Mouse (Mus musculus): ENCODE data around the gene Tent5c. TPM values are rescaled to one million over a fixed set of nuclear protein-coding genes. Genes with fewer than 3 reads are reported as not detected.
"Not testable (repeated sequence)": the region's sequence is repeated elsewhere in the genome, so short reads cannot be mapped to it uniquely, and the experiment has no call there.

The Tent5c gene
- polyA plus RNA-seq, 1 experiment from 2014 or later = 4.1 TPM

DNA sequence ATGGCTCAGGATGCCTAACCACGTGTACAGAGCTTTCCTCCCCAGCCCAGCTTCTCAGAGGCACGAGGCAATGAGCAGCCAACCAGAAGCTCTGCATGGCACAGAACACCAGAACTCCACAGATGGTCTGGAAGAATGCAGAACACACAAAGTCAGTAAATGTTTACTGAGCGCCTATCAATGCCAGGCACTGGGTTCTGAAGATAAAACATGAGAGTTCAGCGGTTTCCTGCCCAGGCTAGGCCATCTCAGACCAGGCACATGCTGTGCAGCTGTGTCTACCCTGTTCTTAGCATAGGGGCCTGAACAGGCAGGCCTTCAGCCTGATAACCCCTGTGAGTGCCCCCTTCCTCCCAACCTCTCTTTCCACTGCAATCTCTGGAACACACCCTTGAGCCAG, 59.5 kb downstream of the Tent5c start:
- no peak overlapping the region for H3K27ac ChIP-seq
- H3K4me2 ChIP-seq = no peak overlapping the region

DNA sequence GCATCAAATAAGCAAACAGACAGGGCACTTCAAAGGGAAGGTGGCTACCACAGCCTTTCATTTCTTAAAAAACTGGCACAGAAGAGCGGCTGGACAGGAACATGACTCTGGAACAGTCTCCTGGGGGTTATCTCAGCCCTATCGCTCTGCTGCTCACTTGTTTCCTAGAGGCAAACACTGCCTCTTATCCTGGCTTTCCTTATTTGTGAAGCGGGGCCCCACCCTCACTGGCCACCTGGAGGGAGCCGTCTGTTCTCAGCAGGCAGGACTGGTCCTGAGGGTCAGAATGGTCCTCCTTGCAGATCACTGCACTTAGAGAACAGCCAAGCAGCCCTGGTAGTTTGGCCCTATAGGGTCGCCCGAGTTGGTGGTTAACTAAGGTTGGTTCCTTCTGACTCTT, 61.6 kb downstream of the Tent5c start:
- Histone ChIP-seq H3K27ac (no peak overlapping the region), H3K27me3 (replicated peaks) (no peaks in the 10 kb centered on the region), H3K4me3 (no peak overlapping the region), H3K36me3 (replicated peaks) (no peaks in the 10 kb centered on the region), H3K4me2 (no peak overlapping the region), H3K4me1 (no peaks in the 10 kb centered on the region), H3K9ac (no peak overlapping the region), H3K9me3 (no peaks in the 10 kb centered on the region)
- WGBS = 73% methylated on average over 6 of the region's 6 CpGs
- no peak for ATAC-seq (replicated peaks)

More for the DNA sequence above, 59.5 kb downstream of the Tent5c start:
- H3K9ac ChIP-seq = no peak overlapping the region
- H3K9me3 ChIP-seq = no peaks in the 10 kb centered on the region
- ATAC-seq (replicated peaks) = no peak
- 78% methylated on average over 4 of the region's 4 CpGs for WGBS
- H3K4me3 ChIP-seq = no peak overlapping the region
- H3K27me3 ChIP-seq (replicated peaks) = no peaks in the 10 kb centered on the region
- H3K36me3 ChIP-seq (replicated peaks) = no peaks in the 10 kb centered on the region
- H3K4me1 ChIP-seq = no peaks in the 10 kb centered on the region

DNA sequence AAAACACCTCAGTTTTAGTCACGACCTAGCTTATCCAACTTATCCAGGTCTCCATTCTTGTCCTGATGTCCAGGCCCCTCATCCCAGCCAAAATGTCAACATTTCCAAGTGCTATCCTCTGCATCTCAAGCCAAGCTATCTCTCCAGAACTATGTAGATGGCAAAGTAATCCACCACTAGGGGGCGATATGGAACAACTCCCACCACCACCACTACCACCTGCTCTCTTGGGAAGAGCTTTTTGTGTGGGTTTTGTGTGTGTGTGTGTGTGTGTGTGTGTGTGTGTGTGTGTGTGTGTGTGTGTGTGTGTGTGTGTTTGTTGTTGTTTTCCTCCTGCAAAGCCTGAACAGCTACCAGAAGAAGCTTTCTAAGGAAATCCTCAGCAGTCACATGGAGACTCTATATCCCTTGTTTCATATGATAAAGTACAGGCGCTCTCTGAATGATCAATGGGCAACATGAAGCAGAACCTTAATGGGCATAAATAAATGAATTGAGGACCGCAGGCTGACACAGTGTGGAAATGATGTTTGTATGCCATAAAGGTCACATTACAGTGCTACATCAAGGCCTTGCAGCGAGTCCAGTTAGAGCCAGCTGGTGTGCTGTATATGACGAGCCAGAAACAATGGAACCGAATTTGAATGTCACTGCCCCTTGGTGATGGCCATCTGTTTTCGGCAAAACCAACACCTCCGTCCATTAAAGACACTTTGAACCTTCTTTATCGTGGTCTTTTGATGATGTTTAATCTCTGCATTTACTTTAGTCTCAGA, 66.5 kb downstream of the Tent5c start:
- H3K36me3 ChIP-seq (replicated peaks) = no peaks in the 10 kb centered on the region
- WGBS = 68% methylated on average over 10 of the region's 10 CpGs
- H3K4me3 ChIP-seq = no peak overlapping the region
- H3K9ac ChIP-seq = no peak overlapping the region
- no peaks in the 10 kb centered on the region for H3K4me1 ChIP-seq
- H3K27ac ChIP-seq = no peak overlapping the region
- no peak overlapping the region for H3K4me2 ChIP-seq
- H3K27me3 ChIP-seq (replicated peaks) = no peaks in the 10 kb centered on the region
- ATAC-seq (replicated peaks) = no peak
- no peaks in the 10 kb centered on the region for H3K9me3 ChIP-seq

DNA sequence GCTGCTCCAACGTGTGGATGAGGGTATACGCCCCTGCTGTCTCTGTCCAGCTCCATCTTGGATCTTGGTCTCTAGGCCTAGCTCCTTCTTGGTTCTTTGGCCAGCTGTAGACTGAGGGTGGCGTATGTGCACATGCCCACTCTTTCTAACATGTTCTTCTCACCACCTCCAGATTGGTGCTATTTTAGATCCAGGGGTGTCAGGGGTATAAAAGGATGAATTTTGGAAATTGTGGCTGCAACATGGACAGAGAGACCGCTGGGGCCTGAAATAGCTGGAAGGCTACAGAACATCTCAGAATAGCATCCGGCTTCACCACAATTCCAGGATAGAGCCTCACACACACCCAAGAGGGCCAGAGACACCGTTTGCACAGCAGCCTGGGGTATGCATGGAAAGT, 67.8 kb downstream of the Tent5c start:
- H3K4me2 ChIP-seq = no peak overlapping the region
- no peaks in the 10 kb centered on the region for H3K4me1 ChIP-seq
- H3K27ac ChIP-seq = no peak overlapping the region
- no peak for ATAC-seq (replicated peaks)
- H3K27me3 ChIP-seq (replicated peaks) = no peaks in the 10 kb centered on the region
- H3K36me3 ChIP-seq (replicated peaks) = no peaks in the 10 kb centered on the region
- no peak overlapping the region for H3K4me3 ChIP-seq
- no peaks in the 10 kb centered on the region for H3K9me3 ChIP-seq
- H3K9ac ChIP-seq = no peak overlapping the region
- WGBS = 90% methylated on average over 6 of the region's 6 CpGs

DNA sequence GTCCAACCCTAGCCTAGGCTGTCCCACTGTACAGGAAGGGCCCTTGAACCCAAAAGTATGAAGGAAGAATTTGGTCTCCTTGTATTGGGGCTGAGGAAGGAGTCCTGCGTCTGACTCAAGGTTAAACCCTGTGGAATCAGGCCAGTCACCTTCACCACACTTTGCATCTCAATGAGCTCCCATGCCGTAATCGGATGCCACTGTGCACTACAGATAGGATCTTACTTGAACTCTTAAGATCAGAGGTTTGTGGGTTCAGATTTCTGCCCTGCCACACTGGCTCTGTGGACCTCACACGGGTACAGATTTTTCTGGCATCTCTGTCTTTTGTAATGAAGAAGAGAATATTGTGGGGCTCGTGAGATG, 68.5 kb downstream of the Tent5c start:
- Histone ChIP-seq H3K4me2 (no peak overlapping the region), H3K9me3 (no peaks in the 10 kb centered on the region), H3K4me3 (no peak overlapping the region), H3K27ac (no peak overlapping the region), H3K4me1 (no peaks in the 10 kb centered on the region), H3K36me3 (replicated peaks) (no peaks in the 10 kb centered on the region), H3K9ac (no peak overlapping the region), H3K27me3 (replicated peaks) (no peaks in the 10 kb centered on the region)
- whole genome bisulfite sequencing = 57% methylated on average over 5 of the region's 5 CpGs
- ATAC-seq (replicated peaks) = no peak

DNA sequence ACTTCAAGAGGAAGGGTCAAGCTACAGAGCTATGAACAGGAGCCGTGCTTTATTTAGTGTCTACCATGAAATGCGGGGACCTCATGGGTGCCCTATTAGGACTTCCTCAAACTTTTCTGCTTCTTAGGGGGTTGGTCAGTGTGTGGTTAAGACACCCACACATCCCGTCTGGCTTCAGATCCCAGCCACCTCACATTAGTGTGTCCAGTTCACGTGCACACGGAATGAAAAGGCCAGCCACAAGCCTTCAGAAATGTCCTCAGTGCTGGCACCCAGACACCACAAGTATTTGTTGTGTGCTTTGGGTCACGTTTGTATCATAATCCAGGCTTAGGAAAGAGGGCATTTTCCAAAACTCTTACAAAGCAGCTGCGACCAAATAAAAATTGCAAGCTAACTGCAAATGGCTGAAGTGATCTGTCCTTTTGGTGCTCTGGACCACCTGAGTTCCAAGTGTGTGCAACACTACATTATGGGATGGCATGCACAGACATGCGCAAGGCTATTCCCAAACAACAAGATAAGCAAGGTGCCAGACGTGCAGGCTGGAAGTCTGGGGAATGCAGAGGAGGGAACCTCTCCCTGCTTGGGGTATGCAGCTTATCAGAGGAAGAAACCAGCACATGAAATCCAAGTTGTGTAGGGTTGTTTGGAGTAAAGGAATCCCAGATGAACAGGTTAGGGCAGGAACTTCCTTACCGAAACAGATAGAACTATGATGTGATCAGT, 69.0 kb downstream of the Tent5c start:
- ATAC-seq (replicated peaks) = no peak
- Histone ChIP-seq H3K27ac (no peak overlapping the region), H3K9me3 (no peaks in the 10 kb centered on the region), H3K36me3 (replicated peaks) (no peaks in the 10 kb centered on the region), H3K4me2 (no peak overlapping the region), H3K4me3 (no peak overlapping the region), H3K4me1 (no peaks in the 10 kb centered on the region), H3K9ac (no peak overlapping the region), H3K27me3 (replicated peaks) (no peaks in the 10 kb centered on the region)
- 84% methylated on average over 10 of the region's 10 CpGs for WGBS

DNA sequence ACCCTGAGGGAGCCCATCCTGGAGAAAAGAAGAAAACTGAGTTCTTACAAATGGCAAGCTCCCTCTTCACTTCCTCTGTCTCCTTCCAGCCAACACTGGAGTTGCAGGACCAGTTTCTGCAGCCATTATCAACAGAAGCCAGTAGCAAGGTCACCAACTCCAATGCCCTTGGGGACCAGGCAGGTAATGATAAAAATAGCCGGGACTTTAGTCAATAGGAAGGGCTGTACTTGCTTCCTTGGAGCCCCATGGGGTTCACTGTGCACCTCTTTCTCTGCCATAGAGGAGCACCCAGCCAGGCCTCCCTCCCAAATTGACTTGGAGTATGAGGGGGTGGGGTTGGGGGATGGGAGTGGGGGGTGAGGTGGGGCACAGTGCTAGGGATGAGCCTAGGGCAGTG, 70.7 kb downstream of the Tent5c start:
- Histone ChIP-seq H3K9ac (no peak overlapping the region), H3K27ac (no peak overlapping the region), H3K4me3 (no peak overlapping the region), H3K4me1 (no peaks in the 10 kb centered on the region), H3K9me3 (no peaks in the 10 kb centered on the region), H3K27me3 (replicated peaks) (no peaks in the 10 kb centered on the region), H3K4me2 (no peak overlapping the region), H3K36me3 (replicated peaks) (no peaks in the 10 kb centered on the region)
- no peak for ATAC-seq (replicated peaks)
- WGBS = 76% methylated on average over 1 of the region's 1 CpGs

DNA sequence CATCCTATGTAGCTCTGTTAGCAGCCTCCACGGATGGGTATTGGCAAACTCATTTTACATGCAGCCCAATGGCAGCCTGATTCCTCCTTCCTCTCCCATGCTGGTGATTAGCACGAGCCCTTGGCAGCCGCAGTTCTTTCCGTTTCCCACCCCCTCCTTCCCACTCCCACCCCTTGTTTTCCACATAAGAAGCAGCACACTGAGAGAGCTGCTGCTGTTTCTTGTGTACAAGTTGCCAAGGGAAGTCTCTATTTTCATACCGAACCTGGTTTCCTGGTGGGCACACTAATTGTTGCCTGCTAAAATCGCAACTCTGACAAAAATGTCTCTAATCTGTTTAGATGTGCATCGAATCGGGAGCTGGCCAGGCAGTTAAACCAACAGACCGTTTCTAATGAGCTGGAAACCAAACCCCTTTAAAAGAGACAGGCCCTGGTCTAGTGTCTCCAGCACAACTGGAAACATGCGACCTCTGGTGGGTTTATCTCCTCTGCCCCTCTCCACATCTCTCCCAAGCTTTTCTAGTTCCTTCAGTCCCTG, 71.3 kb downstream of the Tent5c start:
- Histone ChIP-seq H3K4me3 (no peak overlapping the region), H3K9me3 (no peaks in the 10 kb centered on the region), H3K27me3 (replicated peaks) (no peaks in the 10 kb centered on the region), H3K4me2 (peak overlapping the region; percentile 38), H3K4me1 (no peaks in the 10 kb centered on the region), H3K27ac (no peak overlapping the region), H3K36me3 (replicated peaks) (no peaks in the 10 kb centered on the region), H3K9ac (no peak overlapping the region)
- WGBS = 9% methylated on average over 10 of the region's 10 CpGs
- ATAC-seq (replicated peaks) = peak; percentile 72

DNA sequence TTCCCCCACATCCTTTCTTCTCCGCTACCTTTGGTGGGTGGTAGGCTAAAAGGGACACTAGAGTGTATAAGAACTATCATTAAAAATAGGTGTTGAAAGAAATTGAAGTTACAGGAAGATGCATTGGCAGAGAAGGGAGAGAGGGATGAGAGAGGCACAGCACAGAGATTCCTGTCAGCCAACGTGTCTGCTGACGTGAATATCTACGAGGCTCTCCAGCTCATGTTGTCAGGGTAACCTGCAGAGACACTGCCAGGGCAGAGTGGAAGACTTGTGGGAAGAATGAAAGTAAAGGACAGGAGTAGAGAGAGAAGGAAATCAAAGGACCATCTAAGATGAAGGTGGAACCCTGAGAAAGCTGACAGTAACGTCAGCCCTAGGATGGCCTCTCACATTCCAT, 73.5 kb downstream of the Tent5c start:
- no peak overlapping the region for H3K9ac ChIP-seq
- no peak overlapping the region for H3K4me2 ChIP-seq
- ATAC-seq (replicated peaks) = no peak
- H3K27ac ChIP-seq = no peak overlapping the region
- H3K4me3 ChIP-seq = no peak overlapping the region
- H3K36me3 ChIP-seq (replicated peaks) = no peaks in the 10 kb centered on the region
- no peaks in the 10 kb centered on the region for H3K27me3 ChIP-seq (replicated peaks)
- 79% methylated on average over 5 of the region's 5 CpGs for WGBS
- no peaks in the 10 kb centered on the region for H3K9me3 ChIP-seq
- no peaks in the 10 kb centered on the region for H3K4me1 ChIP-seq

DNA sequence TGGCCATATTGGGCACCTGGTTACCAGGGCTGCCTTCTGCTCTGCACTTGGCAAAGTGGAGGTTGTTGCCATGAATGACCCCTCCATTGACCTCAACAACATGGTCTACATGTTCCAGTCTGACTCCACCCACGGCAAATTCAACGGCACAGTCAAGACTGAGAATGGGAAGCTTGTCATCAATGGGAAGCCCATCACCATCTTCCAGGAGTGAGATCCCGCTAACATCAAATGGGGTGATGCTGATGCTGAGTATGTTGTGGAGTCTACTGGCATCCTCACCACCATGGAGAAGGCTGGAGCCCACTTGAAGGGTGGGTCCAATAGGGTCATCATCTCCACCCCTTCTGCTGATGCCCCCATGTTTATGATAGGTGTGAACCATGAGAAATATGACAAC, 75.5 kb downstream of the Tent5c start:
- H3K4me1 ChIP-seq; H3K4me3 ChIP-seq; ATAC-seq (replicated peaks); H3K36me3 ChIP-seq (replicated peaks); H3K9me3 ChIP-seq; H3K4me2 ChIP-seq; H3K27ac ChIP-seq; H3K9ac ChIP-seq; H3K27me3 ChIP-seq (replicated peaks): not testable (repeated sequence)
- whole genome bisulfite sequencing = 98% methylated on average over 3 of the region's 3 CpGs

DNA sequence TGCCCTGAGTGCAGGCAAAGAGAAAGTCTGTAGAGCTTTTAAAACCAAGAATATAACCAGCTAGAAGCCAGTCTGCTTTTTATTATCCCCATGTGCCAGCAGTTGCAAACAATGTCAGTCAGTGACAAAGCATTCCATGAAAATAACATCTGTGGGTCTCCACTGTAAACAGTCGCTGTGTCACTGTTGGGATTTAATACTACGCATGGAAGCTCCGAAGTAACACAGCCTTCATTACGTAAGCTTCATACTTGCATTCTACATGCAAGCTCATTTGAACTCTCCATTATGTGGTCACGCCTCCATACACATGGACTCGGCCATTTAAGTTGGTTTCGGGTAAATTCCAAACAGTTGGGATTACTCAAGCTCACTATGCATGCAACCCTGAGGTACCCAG, 77.2 kb downstream of the Tent5c start:
- Histone ChIP-seq H3K4me3 (no peak overlapping the region), H3K27me3 (replicated peaks) (no peaks in the 10 kb centered on the region), H3K9ac (no peak overlapping the region), H3K4me1 (no peaks in the 10 kb centered on the region), H3K4me2 (no peak overlapping the region), H3K27ac (no peak overlapping the region), H3K9me3 (no peaks in the 10 kb centered on the region), H3K36me3 (replicated peaks) (no peaks in the 10 kb centered on the region)
- WGBS = 89% methylated on average over 7 of the region's 7 CpGs
- no peak for ATAC-seq (replicated peaks)

DNA sequence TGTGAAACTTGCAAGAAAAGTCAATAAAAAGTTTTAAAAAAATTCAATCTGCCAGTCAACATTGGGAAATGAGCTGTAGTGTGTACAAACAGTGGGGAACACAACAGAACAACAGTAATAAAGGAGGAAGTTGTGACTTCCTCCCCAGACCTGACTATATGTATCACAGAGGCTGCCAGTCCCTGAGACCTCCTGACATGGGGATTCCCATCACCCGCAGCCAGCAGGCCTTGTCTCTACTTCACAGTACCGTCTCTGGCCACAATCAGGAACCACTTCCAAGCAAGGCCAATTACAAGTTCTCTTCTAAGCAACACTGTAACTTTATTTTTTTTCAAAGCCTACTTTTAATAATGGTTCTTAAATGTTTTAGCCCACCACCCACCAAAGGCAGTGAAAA, 79.8 kb downstream of the Tent5c start:
- ATAC-seq (replicated peaks) = no peak
- Histone ChIP-seq H3K27me3 (replicated peaks) (no peaks in the 10 kb centered on the region), H3K4me1 (no peaks in the 10 kb centered on the region), H3K27ac (no peak overlapping the region), H3K36me3 (replicated peaks) (no peaks in the 10 kb centered on the region), H3K4me2 (no peak overlapping the region), H3K9ac (no peak overlapping the region), H3K4me3 (no peak overlapping the region), H3K9me3 (no peaks in the 10 kb centered on the region)
- 84% methylated on average over 2 of the region's 2 CpGs for WGBS

Data from midbrain, embryonic 15.5 days (tissue).